Mouse (Mus musculus) liver, embryonic 14.5 days (tissue): ENCODE data around the gene Ssrp1. TPM values are rescaled to one million over a fixed set of nuclear protein-coding genes. Genes with fewer than 3 reads are reported as not detected.

Experiments used
- ATAC-seq: fragments of 200-750 bp; cut with Nextera tagmentation; 2 replicates; pipeline ENCODE4 v1.8.0; 2017; ENCODE audit warnings: moderate number of reproducible peaks, mild to moderate bottlenecking, moderate library complexity; ENCODE audit not compliant: insufficient read depth
- DNase-seq, 3 experiments: peaks; one replicate each; pipeline ENCODE4 v3.0.0-alpha.2; 2012 to 2013; ENCODE audit warnings: low read depth in 3 of 3, low spot score in 3 of 3
- H3K27ac ChIP-seq: fragments of 300-500 bp; sonication (generic); 2 replicates; pipeline ENCODE4 v1.5.1; 2014; ENCODE audit warnings: moderate library complexity, mild to moderate bottlenecking, control low read depth, inconsistent platforms
- H3K27me3 ChIP-seq: fragments of 300-500 bp; sonication (generic); 2 replicates; pipeline ENCODE4 v1.6.1; 2014; ENCODE audit warnings: mild to moderate bottlenecking, low read length, moderate library complexity; ENCODE audit not compliant: control insufficient read depth, insufficient read depth
- H3K36me3 ChIP-seq: fragments of 300-500 bp; sonication (generic); replicated peaks from 2 replicates; pipeline ENCODE4 v1.6.1; 2014; ENCODE audit warnings: low read depth; ENCODE audit not compliant: control insufficient read depth, insufficient read depth
- H3K4me1 ChIP-seq, 2 experiments: fragments of 200-500 bp in 1 of 2; fragments of 300-500 bp in 1 of 2; sonication (generic) in 1 of 2; replicated peaks; 2 replicates each; pipeline ENCODE4 v1.6.1; 2012 to 2014; ENCODE audit warnings: antibody characterized with exemption in 1 of 2, inconsistent platforms in 1 of 2, low read length in 1 of 2; ENCODE audit not compliant: control insufficient read depth in 2 of 2, insufficient read depth in 2 of 2
- H3K4me2 ChIP-seq: fragments of 300-500 bp; sonication (generic); 2 replicates; pipeline ENCODE4 v1.6.1; 2014; ENCODE audit warnings: low read depth, mild to moderate bottlenecking, control low read depth, moderate library complexity
- H3K4me3 ChIP-seq, 2 experiments: fragments of 200-500 bp in 1 of 2; fragments of 300-500 bp in 1 of 2; sonication (generic) in 1 of 2; 2 replicates each; pipeline ENCODE4 v1.5.1; 2012 to 2014; ENCODE audit warnings: low read depth in 2 of 2, low read length in 2 of 2, mild to moderate bottlenecking in 2 of 2, control low read depth in 1 of 2, inconsistent platforms in 1 of 2, moderate library complexity in 1 of 2; ENCODE audit not compliant: insufficient read depth in 1 of 2
- H3K9ac ChIP-seq: fragments of 300-500 bp; sonication (generic); replicated peaks from 2 replicates; pipeline ENCODE4 v1.6.1; 2014; ENCODE audit warnings: mild to moderate bottlenecking, control low read depth, moderate library complexity
- H3K9me3 ChIP-seq: fragments of 300-500 bp; sonication (generic); 2 replicates; pipeline ENCODE4 v1.6.1; 2016; ENCODE audit warnings: low read length, mixed read lengths; ENCODE audit not compliant: control insufficient read depth
- CTCF ChIP-seq: IDR thresholded peaks from 2 replicates; pipeline ENCODE4 v1.5.1; 2016; ENCODE audit warnings: antibody characterized with exemption, low read depth, control low read depth
- EP300 ChIP-seq: IDR thresholded peaks from 2 replicates; pipeline ENCODE4 v1.6.1; 2016; ENCODE audit warnings: antibody characterized with exemption, low read depth
- WGBS: fragments of 180-500 bp; shearing (Covaris S2); extraction: QIAGEN DNeasy Blood & Tissue Kit; methylation state at CpG from one replicate; pipeline ENCODE4 v1.1.7; 2014; ENCODE audit not compliant: insufficient replicate concordance; 5-methylcytosine and 5-hydroxymethylcytosine counted together
- polyA plus RNA-seq, 2 experiments: library from polyadenylated mRNA; depleted of rRNA in 1 of 2; stranded (reverse) in 1 of 2; unstranded in 1 of 2; fragments of >200 nt; fragmentation: Nextera tagmentation in 1 of 2; extraction: Ambion mirVana in 1 of 2; gene quantifications; 2 replicates each; pipeline versions ENCODE4 v1.2.1 to v1.2.3; 2012 to 2014

Ssrp1 gene
- polyA plus RNA-seq, 2 experiments = 115 to 160 TPM

DNA sequence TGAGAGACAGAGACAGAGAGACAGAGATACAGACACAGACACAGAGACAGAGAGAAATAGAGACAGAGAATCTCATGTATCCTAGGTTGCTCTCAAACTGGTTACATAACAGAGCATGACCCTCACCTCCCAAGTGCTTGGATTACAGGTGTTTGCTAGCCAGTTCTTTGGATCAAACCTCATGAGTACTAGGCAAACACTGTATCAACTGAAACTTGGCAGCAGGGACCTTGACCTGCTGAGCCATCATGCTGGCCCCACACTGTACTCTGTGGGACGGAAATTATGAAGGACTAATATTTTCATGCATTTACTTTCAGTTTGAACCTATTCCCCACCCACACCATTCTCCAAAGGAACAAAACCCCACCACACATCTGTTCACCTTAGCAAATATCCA lies 56.3 kb downstream of the Ssrp1 start:
- Histone ChIP-seq H3K9me3 (no peaks in the 10 kb centered on the region), H3K4me3 (no peak overlapping the region), H3K4me1 (peaks cover 0 to 3% of the 10 kb centered on the region in 2 experiments; a peak in 1 of 4 replicates), H3K36me3 (no peaks in the 10 kb centered on the region), H3K4me2 (no peak overlapping the region), H3K27ac (no peak overlapping the region), H3K27me3 (no peaks in the 10 kb centered on the region), H3K9ac (no peak overlapping the region)
- TF ChIP-seq EP300 (no peak), CTCF (no peak)
- ATAC-seq (peak; percentile 28; the same call in 1 of the 2 replicates), DNase-seq (peak in 1 of 3 experiments; percentile 5)
- WGBS = 63% methylated on average over 1 of the region's 1 CpGs

DNA sequence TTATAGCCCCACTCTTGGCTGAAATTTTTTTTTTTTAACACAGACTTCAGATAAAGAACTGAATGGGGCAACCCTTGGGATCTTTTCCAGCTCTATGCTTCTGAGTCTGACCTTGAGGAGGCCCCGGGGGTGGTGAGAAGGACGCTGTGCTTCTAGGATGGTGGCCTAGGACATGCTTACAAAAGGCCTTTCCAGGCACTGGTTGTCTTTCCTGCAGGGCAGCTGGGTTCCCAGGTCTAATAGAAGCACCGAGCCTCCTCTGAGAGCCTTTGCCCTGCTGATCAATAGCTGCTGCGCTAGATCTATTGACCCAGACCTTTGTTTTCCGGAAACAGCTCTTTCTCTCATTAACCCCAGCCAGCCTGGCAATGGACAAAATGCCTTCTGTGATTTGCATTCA lies 58.9 kb downstream of the Ssrp1 start:
- Histone ChIP-seq H3K9ac (no peak overlapping the region), H3K27me3 (no peaks in the 10 kb centered on the region), H3K27ac (no peak overlapping the region), H3K36me3 (no peaks in the 10 kb centered on the region), H3K4me1 (peaks cover 0 to 3% of the 10 kb centered on the region in 2 experiments; a peak in 1 of 4 replicates), H3K4me3 (no peak overlapping the region), H3K4me2 (no peak overlapping the region), H3K9me3 (no peaks in the 10 kb centered on the region)
- TF ChIP-seq EP300 = no peak
- TF ChIP-seq CTCF = no peak
- DNase-seq (peak in 2 of 3 experiments; percentile 7 to 16), ATAC-seq (peak; percentile 50)
- 59% methylated on average over 5 of the region's 5 CpGs for WGBS

Other genes starting within 250 kb of the Ssrp1 start
- gene Ube2l6, start 238.4 kb upstream of the Ssrp1 start, polyA plus RNA-seq (2012; rRNA removed) = 243 and 304 TPM in 2 replicates
- gene Ube2l6, start 238.4 kb upstream of the Ssrp1 start, polyA plus RNA-seq (2014; fragmentation: Nextera tagmentation; extraction: Ambion mirVana) = 469 and 479 TPM in 2 replicates
- 0.09 and 0.38 TPM in 2 replicates for gene Smtnl1, start 214.6 kb upstream of the Ssrp1 start, polyA plus RNA-seq (2012; rRNA removed)
- 0.23 and 0.25 TPM in 2 replicates for gene Smtnl1, start 214.6 kb upstream of the Ssrp1 start, polyA plus RNA-seq (2014; fragmentation: Nextera tagmentation; extraction: Ambion mirVana)
- gene Timm10, start 210.2 kb upstream of the Ssrp1 start, polyA plus RNA-seq (2012; rRNA removed) = 39.8 and 46.6 TPM in 2 replicates
- gene Timm10, start 210.2 kb upstream of the Ssrp1 start, polyA plus RNA-seq (2014; fragmentation: Nextera tagmentation; extraction: Ambion mirVana) = 40.6 and 41.5 TPM in 2 replicates
- gene Slc43a1, start 198.4 kb upstream of the Ssrp1 start, polyA plus RNA-seq (2012; rRNA removed) = 144 and 151 TPM in 2 replicates
- 174 and 198 TPM in 2 replicates for gene Slc43a1, start 198.4 kb upstream of the Ssrp1 start, polyA plus RNA-seq (2014; fragmentation: Nextera tagmentation; extraction: Ambion mirVana)
- 0.03 and 0.06 TPM in 2 replicates for gene Rtn4rl2, start 150.5 kb upstream of the Ssrp1 start, polyA plus RNA-seq (2012; rRNA removed)
- 0.14 TPM in 1 of 2 replicates, not detected in the other for gene Rtn4rl2, start 150.5 kb upstream of the Ssrp1 start, polyA plus RNA-seq (2014; fragmentation: Nextera tagmentation; extraction: Ambion mirVana)
- gene Slc43a3, start 100.7 kb upstream of the Ssrp1 start, polyA plus RNA-seq (2012; rRNA removed) = 158 and 159 TPM in 2 replicates
- 113 and 124 TPM in 2 replicates for gene Slc43a3, start 100.7 kb upstream of the Ssrp1 start, polyA plus RNA-seq (2014; fragmentation: Nextera tagmentation; extraction: Ambion mirVana)
- gene Prg2, start 56.8 kb upstream of the Ssrp1 start, polyA plus RNA-seq (2012; rRNA removed) = 33.3 and 62.4 TPM in 2 replicates
- gene Prg2, start 56.8 kb upstream of the Ssrp1 start, polyA plus RNA-seq (2014; fragmentation: Nextera tagmentation; extraction: Ambion mirVana) = 17.9 and 21.8 TPM in 2 replicates
- gene Prg3, start 49.0 kb upstream of the Ssrp1 start, polyA plus RNA-seq (2012; rRNA removed) = 2.6 and 4.4 TPM in 2 replicates
- gene Prg3, start 49.0 kb upstream of the Ssrp1 start, polyA plus RNA-seq (2014; fragmentation: Nextera tagmentation; extraction: Ambion mirVana) = 2.1 and 3.4 TPM in 2 replicates
- 0.12 and 0.22 TPM in 2 replicates for gene P2rx3, start 228 bp downstream of the Ssrp1 start, polyA plus RNA-seq (2012; rRNA removed)
- 0.08 and 0.17 TPM in 2 replicates for gene P2rx3, start 228 bp downstream of the Ssrp1 start, polyA plus RNA-seq (2014; fragmentation: Nextera tagmentation; extraction: Ambion mirVana)
- 3.9 and 4.4 TPM in 2 replicates for gene Tnks1bp1, start 10.8 kb downstream of the Ssrp1 start, polyA plus RNA-seq (2012; rRNA removed)
- gene Tnks1bp1, start 10.8 kb downstream of the Ssrp1 start, polyA plus RNA-seq (2014; fragmentation: Nextera tagmentation; extraction: Ambion mirVana) = 0.75 and 1.0 TPM in 2 replicates
- 0.63 and 0.76 TPM in 2 replicates for gene Aplnr, start 99.0 kb downstream of the Ssrp1 start, polyA plus RNA-seq (2012; rRNA removed)
- gene Aplnr, start 99.0 kb downstream of the Ssrp1 start, polyA plus RNA-seq (2014; fragmentation: Nextera tagmentation; extraction: Ambion mirVana) = 0.88 and 1.3 TPM in 2 replicates
- 0.08 TPM in 2 replicates for gene Lrrc55, start 160.0 kb downstream of the Ssrp1 start, polyA plus RNA-seq (2012; rRNA removed)
- 0.04 TPM in 1 of 2 replicates, not detected in the other for gene Lrrc55, start 160.0 kb downstream of the Ssrp1 start, polyA plus RNA-seq (2014; fragmentation: Nextera tagmentation; extraction: Ambion mirVana)